Mouse (Mus musculus) granulocyte monocyte progenitor cell, adult 5-6 weeks (primary cell): ENCODE results near the gene 4930544G11Rik. TPM values are rescaled to one million over a fixed set of nuclear protein-coding genes. Genes with fewer than 3 reads are reported as not detected.

Source experiments
- ATAC-seq: replicated peaks from 2 replicates; pipeline ENCODE4 v1.8.0; 2016; ENCODE audit warnings: mild to moderate bottlenecking, moderate TSS enrichment, inconsistent platforms; ENCODE audit not compliant: poor library complexity, severe bottlenecking
- total RNA-seq, 2 experiments: library from RNA; stranded (forward) in 1 of 2; stranded (reverse) in 1 of 2; fragments of 200-712, 200-1000 nt in 1 of 2; fragments of >200 nt in 1 of 2; fragmentation: Nextera tagmentation in 1 of 2; gene quantifications; 2 replicates each; pipeline ENCODE4 v1.2.3; 2014 to 2017

The 4930544G11Rik gene
- not detected in 2 replicates for total RNA-seq (2014; fragmentation: Nextera tagmentation)
- total RNA-seq (2017), result not detected in 2 replicates

- ATAC-seq, result no peak
These were observed at the start of gene 4930544G11Rik for GRCm38 (mm10) chr6:65952309-65952708. 4930544G11Rik (plus strand) TSS chr6:65952609.

GRCm38 (mm10) chr6:65906657-65907182, 45.7 kb upstream of the 4930544G11Rik start:
- no peak for ATAC-seq

DNA sequence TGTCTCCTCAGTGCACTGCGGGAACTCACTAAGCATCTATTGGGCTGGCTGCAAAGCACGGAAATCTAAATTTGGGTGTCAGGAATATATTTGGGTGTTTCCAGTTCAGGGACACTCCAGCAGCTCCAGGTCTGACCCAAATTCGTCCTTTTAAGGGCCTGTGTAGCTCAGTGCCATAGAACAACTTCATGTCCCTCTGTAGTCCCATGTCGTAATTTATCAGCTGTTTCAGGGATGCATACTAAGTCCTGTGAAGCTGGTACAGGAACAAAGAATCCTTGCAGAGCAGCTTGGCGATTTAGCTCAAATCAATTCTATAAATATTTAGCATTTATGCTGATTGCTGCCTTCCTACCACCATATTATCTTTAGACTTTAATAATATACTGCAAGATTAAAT, 37.0 kb upstream of the 4930544G11Rik start:
- no peak for ATAC-seq

- ATAC-seq, result no peak
These were observed 30.7 kb upstream of the 4930544G11Rik start for GRCm38 (mm10) chr6:65921703-65922102.

GRCm38 (mm10) chr6:65923501-65924084, 28.8 kb upstream of the 4930544G11Rik start:
- no peak for ATAC-seq

- ATAC-seq, result no peak
These were observed 26.6 kb upstream of the 4930544G11Rik start for GRCm38 (mm10) chr6:65925737-65926333.

DNA sequence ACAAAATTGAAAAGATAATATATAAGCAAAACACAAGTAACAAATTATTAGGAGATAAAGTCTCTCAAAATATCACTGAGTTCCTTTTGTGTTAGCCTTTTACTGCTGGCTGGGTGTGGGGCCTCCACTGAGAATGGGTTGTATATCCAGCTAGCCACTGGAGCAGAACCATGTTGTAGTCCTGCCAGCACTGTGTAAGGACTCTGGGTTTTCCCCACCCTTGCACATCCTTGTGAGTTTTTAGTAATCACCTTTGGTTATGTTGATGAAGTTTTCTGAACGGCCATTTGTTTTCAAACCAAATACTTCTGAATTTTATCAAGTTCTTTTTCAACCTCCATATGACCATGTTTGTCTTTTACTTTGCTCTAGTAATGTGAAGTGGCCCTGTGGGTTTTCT, 21.9 kb upstream of the 4930544G11Rik start:
- ATAC-seq, result no peak

- no peak for ATAC-seq
These were observed 19.6 kb upstream of the 4930544G11Rik start for GRCm38 (mm10) chr6:65932776-65933175.

DNA sequence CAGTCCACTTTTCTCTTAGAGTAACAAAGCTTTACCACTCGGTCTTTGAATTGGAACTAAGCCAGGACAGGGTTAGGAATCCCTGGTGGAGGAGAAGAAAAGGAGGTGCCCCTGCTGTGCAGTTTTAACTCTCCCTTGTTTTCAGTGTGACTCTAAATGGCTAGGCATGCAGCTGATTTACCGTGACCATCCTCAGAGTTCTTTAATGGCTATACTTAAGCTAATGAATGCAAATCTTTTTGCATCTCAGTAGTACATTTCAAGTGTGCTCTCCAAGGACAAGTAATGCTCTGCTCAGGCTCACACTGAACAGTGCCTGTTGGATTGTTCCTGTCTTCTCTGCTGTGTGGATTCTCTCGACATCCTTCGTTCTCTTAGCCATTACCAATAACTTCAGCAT, 19.2 kb upstream of the 4930544G11Rik start:
- ATAC-seq, result no peak

DNA sequence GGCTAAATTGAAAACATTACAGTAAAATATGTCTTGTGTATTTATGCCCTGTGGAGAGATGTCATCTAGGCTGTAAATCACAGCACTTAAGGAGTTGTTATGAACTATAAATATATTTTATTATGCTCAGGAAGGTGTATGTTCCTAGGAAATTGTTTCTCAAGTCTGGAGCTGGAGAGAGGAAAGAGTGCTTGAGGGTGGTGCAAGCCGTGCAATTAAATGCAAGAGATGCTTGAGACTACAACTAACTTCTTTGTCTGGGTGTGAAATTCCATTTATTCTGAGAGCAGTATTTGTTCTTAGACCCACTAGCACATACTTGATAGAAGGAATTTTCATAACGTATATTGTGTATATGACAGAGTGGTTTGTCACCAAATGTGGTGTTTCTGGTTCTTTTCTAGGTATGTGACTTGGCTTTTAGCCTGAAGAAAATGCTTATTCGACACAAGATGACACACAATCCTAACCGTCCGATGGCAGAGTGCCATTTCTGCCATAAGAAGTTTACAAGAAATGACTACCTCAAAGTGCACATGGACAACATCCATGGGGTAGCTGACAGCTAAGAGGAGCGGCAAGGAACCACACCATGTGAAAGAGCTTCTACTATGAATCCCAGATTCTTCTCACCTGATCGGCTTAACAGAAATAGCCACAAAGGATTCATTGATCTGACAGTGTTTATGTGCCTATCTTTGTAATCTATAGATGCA, 16.7 kb upstream of the 4930544G11Rik start:
- ATAC-seq, result no peak

GRCm38 (mm10) chr6:65950492-65950891, 1.9 kb upstream of the 4930544G11Rik start:
- no peak for ATAC-seq

DNA sequence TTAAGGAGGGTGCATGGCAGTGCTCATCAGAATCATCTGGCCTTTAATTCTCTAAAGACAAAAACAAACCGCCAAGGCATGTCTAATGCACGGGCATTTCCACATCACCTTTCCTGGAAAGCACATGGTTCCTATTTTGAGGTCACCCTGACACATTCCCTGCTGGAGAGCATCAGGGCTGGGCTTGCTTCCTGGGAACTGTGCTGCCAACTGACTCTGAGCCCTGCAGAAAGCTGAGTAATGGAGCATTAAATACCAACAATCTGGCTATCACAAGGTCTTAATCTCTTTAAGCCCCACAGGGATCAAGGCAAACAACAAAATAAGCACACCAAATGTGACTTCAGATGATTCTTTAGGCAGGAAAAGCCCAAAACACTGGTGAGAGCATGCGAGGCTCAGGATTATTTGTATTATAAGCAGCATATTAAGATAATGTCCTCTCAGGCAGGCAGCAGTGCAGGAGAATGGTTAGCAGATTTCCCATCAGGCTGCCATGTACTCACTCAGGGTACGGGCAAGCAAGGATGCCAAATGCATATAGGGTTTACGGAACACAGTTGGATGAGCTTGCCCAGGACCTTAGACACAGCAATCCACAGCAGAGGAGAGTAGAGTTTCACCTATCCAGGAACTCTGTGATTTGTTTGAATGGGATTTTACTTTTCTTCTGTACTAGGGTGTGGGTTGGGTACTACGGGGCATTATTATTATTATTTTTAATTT, 17.1 kb downstream of the 4930544G11Rik start:
- ATAC-seq, result no peak

- no peak for ATAC-seq
These were observed 18.0 kb downstream of the 4930544G11Rik start for GRCm38 (mm10) chr6:65970410-65970809.

DNA sequence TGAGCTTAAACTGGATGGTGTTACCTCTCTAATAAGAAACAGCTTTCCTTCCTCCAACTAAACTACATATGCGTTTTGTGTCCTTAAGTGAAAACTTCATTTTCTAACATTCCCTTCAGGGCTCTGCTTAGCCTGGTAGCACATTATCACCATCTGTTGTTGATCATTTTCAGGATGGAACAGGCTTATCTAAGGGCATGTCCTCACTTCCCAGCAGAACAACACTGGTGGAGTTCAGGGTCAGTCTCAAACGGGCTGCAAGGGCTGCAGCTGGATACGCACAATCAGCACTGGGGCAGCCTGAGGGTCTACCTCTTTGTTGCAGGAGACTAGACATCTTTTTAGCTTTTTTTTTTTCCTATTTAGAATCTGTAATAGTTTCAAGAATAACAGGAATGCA, 39.7 kb downstream of the 4930544G11Rik start:
- no peak for ATAC-seq

DNA sequence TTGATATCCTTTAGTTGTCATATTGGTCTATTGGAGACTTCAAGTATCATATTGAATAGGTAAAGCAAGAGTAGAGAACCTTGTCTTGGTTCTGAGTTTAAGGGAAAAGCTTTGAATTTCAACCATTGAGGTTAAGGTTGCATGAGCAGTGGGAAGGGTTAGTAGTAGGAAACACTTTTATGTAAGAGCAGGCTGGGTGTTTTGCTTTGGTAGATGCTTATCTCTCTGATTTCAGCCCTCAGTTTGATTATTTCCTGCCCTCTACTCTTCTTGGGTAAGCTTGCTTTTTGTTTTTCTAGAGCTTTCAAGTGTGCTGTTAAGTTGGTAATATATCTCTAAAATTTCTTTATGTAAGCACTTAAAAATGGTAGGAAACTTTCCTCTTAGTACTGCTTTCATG, 45.9 kb downstream of the 4930544G11Rik start:
- ATAC-seq, result no peak

Other genes starting within 250 kb of the 4930544G11Rik start
- 18.3 and 25.9 TPM in 2 replicates for gene Prdm5, start 173.6 kb upstream of the 4930544G11Rik start, total RNA-seq (2014; fragmentation: Nextera tagmentation)
- gene Prdm5, start 173.6 kb upstream of the 4930544G11Rik start, total RNA-seq (2017), result 17.9 and 25.9 TPM in 2 replicates